Mouse (Mus musculus) adrenal gland, postnatal 4 days (tissue): ENCODE measurements around the gene Vmn2r46. TPM values are rescaled to one million over a fixed set of nuclear protein-coding genes. Genes with fewer than 3 reads are reported as not detected.
"Not testable (repeated sequence)": the region's sequence is repeated elsewhere in the genome, so short reads cannot be mapped to it uniquely, and the experiment has no call there.

Experiments used
- DNase-seq, 2 experiments: peaks; one replicate each; pipeline ENCODE4 v3.0.0; 2021 to 2022; ENCODE audit warnings: low spot score in 2 of 2, mixed read lengths in 2 of 2
- long read RNA-seq, 2 experiments: library from polyadenylated mRNA; stranded (forward); transcript quantifications; one replicate each; pipeline ENCODE4 v2.0.0; 2021
- total RNA-seq, 2 experiments: library from RNA; stranded (reverse); gene quantifications; 2 replicates each; pipeline ENCODE4 v1.2.3; 2021

Gene Vmn2r46
- total RNA-seq: not detected
- long read RNA-seq, experiment 1: 0 reads
- long read RNA-seq, experiment 2: 0 reads

DNA sequence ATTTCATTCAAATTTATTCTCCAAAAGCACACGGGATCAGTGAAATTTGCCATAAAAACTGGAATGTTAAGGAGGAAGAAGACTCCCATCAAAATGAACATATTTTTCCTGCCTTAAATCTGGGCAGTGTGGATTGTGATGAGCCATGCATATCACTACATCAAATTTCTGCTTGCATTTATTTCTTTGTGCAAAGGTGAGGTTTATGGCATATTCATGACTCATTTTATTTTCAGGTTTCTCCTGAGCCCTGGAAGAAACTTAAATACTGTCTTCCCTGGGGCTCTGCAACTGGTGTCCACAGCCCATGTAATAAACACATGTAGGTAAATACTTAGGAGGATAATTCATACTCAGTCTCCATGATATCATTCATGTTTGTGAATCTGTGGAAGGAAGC lies at the start of gene Vmn2r46:
Gene Vmn2r46 (minus strand): TSS at position 101 of the 400 bp plus-strand sequence.
- DNase-seq: not testable (repeated sequence)

Other genes starting within 250 kb of the Vmn2r46 start
- not detected for gene Vmn2r47, start 70.8 kb upstream of the Vmn2r46 start, total RNA-seq
- gene Vmn2r48, start 183.0 kb upstream of the Vmn2r46 start, total RNA-seq: not detected
- not detected for gene Vmn2r49, start 221.7 kb upstream of the Vmn2r46 start, total RNA-seq